Mouse (Mus musculus) embryonic facial prominence, embryonic 15.5 days (tissue): ENCODE data around the gene AU015836. TPM values are rescaled to one million over a fixed set of nuclear protein-coding genes. Genes with fewer than 3 reads are reported as not detected.

Experiments
- ATAC-seq: fragments of 200-750 bp; cut with Nextera tagmentation; 2 replicates; pipeline ENCODE4 v1.8.0; 2017; ENCODE audit warnings: low read depth, moderate TSS enrichment; ENCODE audit not compliant: insufficient number of reproducible peaks, low FRiP score, low TSS enrichment
- H3K27ac ChIP-seq: fragments of 300-500 bp; sonication (generic); replicated peaks from 2 replicates; pipeline ENCODE4 v1.5.1; 2015; ENCODE audit warnings: mild to moderate bottlenecking, inconsistent platforms
- H3K27me3 ChIP-seq: fragments of 300-500 bp; sonication (generic); 2 replicates; pipeline ENCODE4 v1.6.1; 2015; ENCODE audit warnings: inconsistent platforms
- H3K36me3 ChIP-seq: fragments of 300-500 bp; sonication (generic); 2 replicates; pipeline ENCODE4 v1.6.1; 2015; ENCODE audit warnings: mild to moderate bottlenecking, inconsistent platforms
- H3K4me1 ChIP-seq: fragments of 300-500 bp; sonication (generic); 2 replicates; pipeline ENCODE4 v1.6.1; 2015; ENCODE audit warnings: inconsistent platforms
- H3K4me2 ChIP-seq: fragments of 300-500 bp; sonication (generic); replicated peaks from 2 replicates; pipeline ENCODE4 v1.6.1; 2015; ENCODE audit warnings: mild to moderate bottlenecking, inconsistent platforms
- H3K4me3 ChIP-seq: fragments of 300-500 bp; sonication (generic); replicated peaks from 2 replicates; pipeline ENCODE4 v1.5.1; 2015; ENCODE audit warnings: mild to moderate bottlenecking, inconsistent platforms
- H3K9ac ChIP-seq: fragments of 300-500 bp; sonication (generic); 2 replicates; pipeline ENCODE4 v1.6.1; 2015; ENCODE audit warnings: inconsistent platforms
- H3K9me3 ChIP-seq: fragments of 300-500 bp; sonication (generic); replicated peaks from 2 replicates; pipeline ENCODE4 v1.6.1; 2016; ENCODE audit warnings: inconsistent platforms
- WGBS: fragments of 180-500 bp; shearing (Covaris S2); methylation state at CpG from one replicate; pipeline ENCODE4 v1.1.7; 2015; 5-methylcytosine and 5-hydroxymethylcytosine counted together
- polyA plus RNA-seq: library from polyadenylated mRNA; unstranded; fragments of >200 nt; fragmentation: Nextera tagmentation; extraction: Ambion mirVana; gene quantifications from 2 replicates; pipeline ENCODE4 v1.2.1, GENCODE M21; 2015

AU015836 gene
- polyA plus RNA-seq, 1 experiment from 2014 or later, result not detected

GRCm38 (mm10) chrX:94011656-94012173 lies 43.3 kb downstream of the AU015836 start:
- H3K4me2 ChIP-seq, result no peak overlapping the region
- 53% methylated on average over 7 of the region's 7 CpGs for WGBS
- H3K36me3 ChIP-seq, result no peaks in the 10 kb centered on the region
- H3K9me3 ChIP-seq, result no peaks in the 10 kb centered on the region
- peak overlapping the region; percentile 75 for H3K27ac ChIP-seq
- H3K4me3 ChIP-seq, result no peak overlapping the region
- no peaks in the 10 kb centered on the region for H3K4me1 ChIP-seq
- peaks cover 21% of the 10 kb centered on the region for H3K27me3 ChIP-seq
- no peak overlapping the region for H3K9ac ChIP-seq
- 0 out of 2 replicates have a peak, but pooled peaks have one; percentile 43 for ATAC-seq

DNA sequence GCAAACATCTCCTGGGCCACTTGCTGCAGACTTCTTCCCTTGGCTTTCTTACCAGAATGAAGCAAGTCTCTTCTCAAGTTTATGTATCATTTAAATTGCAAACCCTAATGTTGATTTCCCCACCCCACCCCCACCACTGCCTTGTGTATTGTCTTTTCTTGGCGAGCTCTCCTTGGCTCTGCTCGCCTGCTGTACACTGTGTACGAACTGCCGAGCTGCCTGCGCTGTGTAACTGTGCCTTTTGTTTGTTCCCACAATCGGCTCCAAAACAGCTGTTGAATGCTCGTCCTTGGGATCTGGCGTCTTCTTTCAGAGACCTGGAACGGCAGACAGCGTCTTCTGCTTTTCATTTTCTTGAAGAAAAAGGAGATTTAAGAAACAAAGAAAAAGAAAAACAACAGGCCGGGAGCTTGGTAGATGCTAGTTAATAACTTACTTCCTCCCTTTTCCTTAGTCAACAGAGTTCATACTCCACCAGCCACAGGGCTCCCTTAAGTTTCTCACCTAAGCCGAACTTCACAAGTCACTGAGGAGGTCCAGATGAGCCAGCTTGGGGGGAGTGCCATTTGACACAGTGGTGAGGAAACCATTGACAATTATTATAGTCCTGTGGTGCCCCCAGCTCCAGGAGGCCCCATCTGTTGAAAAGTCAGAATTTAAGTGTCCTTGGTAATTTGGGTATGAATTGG lies 44.2 kb downstream of the AU015836 start:
- Histone ChIP-seq H3K4me2 (no peak overlapping the region), H3K9me3 (no peaks in the 10 kb centered on the region), H3K27ac (peak overlapping the region; percentile 75), H3K4me3 (no peak overlapping the region), H3K27me3 (peaks cover 14% of the 10 kb centered on the region), H3K9ac (no peak overlapping the region), H3K4me1 (no peaks in the 10 kb centered on the region), H3K36me3 (no peaks in the 10 kb centered on the region)
- peak; percentile 86 for ATAC-seq
- 28% methylated on average over 12 of the region's 12 CpGs for WGBS

DNA sequence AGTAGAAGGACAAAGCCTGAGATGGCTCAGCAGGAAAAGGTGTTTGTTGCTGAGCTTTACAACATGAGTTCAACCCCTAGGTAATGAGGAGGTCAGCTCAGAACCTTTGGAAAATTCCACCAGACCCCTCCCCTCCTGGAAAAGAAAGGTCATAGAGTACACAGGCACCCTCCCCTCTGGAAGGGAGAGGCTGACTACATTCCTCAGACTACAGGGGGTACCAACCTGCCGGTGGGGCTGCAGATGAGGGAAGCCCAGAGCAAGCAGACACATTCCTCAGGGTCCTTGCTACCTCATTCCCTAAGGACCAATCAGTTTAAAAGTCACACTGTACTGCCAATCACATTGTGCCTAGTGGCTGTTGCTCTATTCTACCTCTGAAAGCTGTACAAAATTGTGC lies 48.4 kb downstream of the AU015836 start:
- 21% methylated on average over 1 of the region's 1 CpGs for WGBS
- no peak for ATAC-seq

DNA sequence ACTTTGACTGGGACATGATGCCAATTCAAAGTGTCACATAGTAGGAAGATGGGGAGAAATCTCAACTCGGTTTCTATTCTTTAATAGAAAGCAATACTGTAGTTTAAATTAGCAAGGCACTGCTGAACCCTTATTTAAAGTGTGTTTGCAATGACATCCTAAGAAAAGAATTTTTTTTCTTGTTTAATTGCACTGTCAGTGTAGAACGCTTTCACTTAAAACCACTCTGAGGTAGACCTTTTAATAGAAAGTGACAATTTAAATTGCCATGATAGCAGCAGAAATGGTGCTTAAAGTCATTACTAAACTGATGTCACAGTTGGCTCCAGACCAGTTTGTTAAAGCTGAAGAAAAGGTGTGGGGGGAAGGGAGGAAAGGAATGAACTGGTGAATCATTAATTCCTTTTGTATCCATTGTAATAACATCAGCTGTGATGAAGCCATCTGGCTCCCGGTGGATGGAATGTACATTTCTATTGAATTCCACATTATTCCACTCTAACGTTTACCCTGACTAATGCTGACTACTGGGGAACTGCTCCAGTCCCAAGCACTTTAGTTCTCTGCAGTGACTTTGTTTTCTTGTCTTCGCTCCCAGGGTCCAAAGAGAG lies 53.9 kb downstream of the AU015836 start:
- WGBS, result 59% methylated on average over 5 of the region's 5 CpGs
- no peak for ATAC-seq
- no peak overlapping the region for H3K4me2 ChIP-seq
- peaks cover 9% of the 10 kb centered on the region; the same call in 1 of the 2 replicates for H3K27me3 ChIP-seq
- H3K9me3 ChIP-seq, result no peaks in the 10 kb centered on the region
- H3K4me1 ChIP-seq, result no peaks in the 10 kb centered on the region
- no peak overlapping the region for H3K9ac ChIP-seq
- H3K36me3 ChIP-seq, result no peaks in the 10 kb centered on the region
- H3K4me3 ChIP-seq, result no peak overlapping the region
- no peak overlapping the region for H3K27ac ChIP-seq

More for the DNA sequence above, 48.4 kb downstream of the AU015836 start:
- H3K27ac ChIP-seq, result no peak overlapping the region
- no peaks in the 10 kb centered on the region for H3K4me1 ChIP-seq
- H3K9ac ChIP-seq, result no peak overlapping the region
- H3K27me3 ChIP-seq, result peaks cover 12% of the 10 kb centered on the region
- H3K4me2 ChIP-seq, result no peak overlapping the region
- no peaks in the 10 kb centered on the region for H3K9me3 ChIP-seq
- H3K4me3 ChIP-seq, result no peak overlapping the region
- H3K36me3 ChIP-seq, result no peaks in the 10 kb centered on the region

Other genes with a start within 250 kb of the AU015836 start
- 58.6 and 62.2 TPM in 2 replicates for gene Pdk3, start 136.5 kb upstream of the AU015836 start, polyA plus RNA-seq
- 28.0 and 33.7 TPM in 2 replicates for gene Zfx, start 155.0 kb downstream of the AU015836 start, polyA plus RNA-seq
- 64.4 and 65.9 TPM in 2 replicates for gene Eif2s3x, start 244.2 kb downstream of the AU015836 start, polyA plus RNA-seq